Mouse (Mus musculus) megakaryocyte-erythroid progenitor cell, adult 5-6 weeks (primary cell): ENCODE results near the gene Msh6. TPM values are rescaled to one million over a fixed set of nuclear protein-coding genes. Genes with fewer than 3 reads are reported as not detected.

Experiments used
- total RNA-seq, 2 experiments: library from RNA; stranded (forward) in 1 of 2; stranded (reverse) in 1 of 2; fragments of 200-1000, 215-1000 nt in 1 of 2; fragments of >200 nt in 1 of 2; fragmentation: Nextera tagmentation in 1 of 2; gene quantifications; 2 replicates each; pipeline ENCODE4 v1.2.3; 2014 to 2017

The Msh6 gene
- total RNA-seq, 2 experiments from 2014 or later = 77.6 to 138 TPM

Other genes starting within 250 kb of the Msh6 start
- not detected in 2 replicates for gene Kcnk12, start 177.1 kb upstream of the Msh6 start, total RNA-seq (2014; fragmentation: Nextera tagmentation)
- gene Kcnk12, start 177.1 kb upstream of the Msh6 start, total RNA-seq (2017) = not detected in 2 replicates
- gene Rpl36-ps4, start 54.1 kb upstream of the Msh6 start, total RNA-seq (2014; fragmentation: Nextera tagmentation) = not detected in 2 replicates
- not detected in 2 replicates for gene Rpl36-ps4, start 54.1 kb upstream of the Msh6 start, total RNA-seq (2017)
- 16.9 and 21.7 TPM in 2 replicates for gene Fbxo11, start 90.2 kb downstream of the Msh6 start, total RNA-seq (2014; fragmentation: Nextera tagmentation)
- gene Fbxo11, start 90.2 kb downstream of the Msh6 start, total RNA-seq (2017) = 21.2 and 24.3 TPM in 2 replicates